Mouse (Mus musculus): Measurements from ENCODE around the gene Dnah17. TPM values are rescaled to one million over a fixed set of nuclear protein-coding genes. Genes with fewer than 3 reads are reported as not detected.

Gene Dnah17
- total RNA-seq, 2 experiments from 2014 or later = 0.05 to 0.36 TPM

DNA sequence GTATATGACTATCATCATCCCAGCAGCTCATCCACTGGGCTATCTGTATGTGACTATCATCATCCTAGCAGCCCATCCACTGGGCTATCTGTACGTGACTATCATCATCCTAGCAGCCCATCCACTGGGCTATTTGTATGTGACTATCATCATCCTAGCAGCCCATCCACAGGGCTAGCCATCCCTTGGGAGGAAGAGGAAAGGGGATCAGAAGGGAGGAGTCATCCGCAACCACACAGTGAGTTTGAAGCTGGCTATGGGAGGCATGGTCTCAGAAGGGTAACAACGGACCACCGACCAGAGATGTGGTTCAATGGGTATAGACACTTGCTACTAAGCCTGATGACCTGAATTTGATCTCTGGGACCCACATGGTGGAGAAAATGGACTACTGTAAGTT is 14.7 kb upstream of the Dnah17 start:
- DNase-seq (ENCODE audit: low spot score in 2 of 2) = no peak

DNA sequence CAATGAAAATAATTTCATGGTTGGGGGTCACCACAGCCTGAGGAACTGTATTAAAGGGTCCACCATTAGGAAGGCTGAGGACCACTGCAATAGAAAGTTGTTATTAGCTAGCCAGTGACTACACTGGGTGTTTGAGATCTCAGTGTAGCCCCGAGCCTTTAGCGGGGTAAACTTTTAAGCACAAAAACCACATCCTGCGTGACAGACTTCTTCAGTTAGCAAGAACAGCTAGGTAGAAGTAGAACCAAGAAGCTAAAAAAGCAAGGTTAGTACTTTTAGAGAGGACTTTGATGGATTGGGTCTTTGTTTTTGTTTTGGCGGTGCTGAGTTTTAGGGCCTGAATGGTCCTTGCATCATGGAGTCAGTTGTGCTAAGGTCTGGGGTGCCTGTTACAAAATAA is 13.3 kb upstream of the Dnah17 start:
- DNase-seq (ENCODE audit: low spot score in 2 of 2) = no peak

GRCm38 (mm10) chr11:118142547-118143165 is 12.2 kb upstream of the Dnah17 start:
- no peak for DNase-seq (ENCODE audit: low spot score in 2 of 2)

DNA sequence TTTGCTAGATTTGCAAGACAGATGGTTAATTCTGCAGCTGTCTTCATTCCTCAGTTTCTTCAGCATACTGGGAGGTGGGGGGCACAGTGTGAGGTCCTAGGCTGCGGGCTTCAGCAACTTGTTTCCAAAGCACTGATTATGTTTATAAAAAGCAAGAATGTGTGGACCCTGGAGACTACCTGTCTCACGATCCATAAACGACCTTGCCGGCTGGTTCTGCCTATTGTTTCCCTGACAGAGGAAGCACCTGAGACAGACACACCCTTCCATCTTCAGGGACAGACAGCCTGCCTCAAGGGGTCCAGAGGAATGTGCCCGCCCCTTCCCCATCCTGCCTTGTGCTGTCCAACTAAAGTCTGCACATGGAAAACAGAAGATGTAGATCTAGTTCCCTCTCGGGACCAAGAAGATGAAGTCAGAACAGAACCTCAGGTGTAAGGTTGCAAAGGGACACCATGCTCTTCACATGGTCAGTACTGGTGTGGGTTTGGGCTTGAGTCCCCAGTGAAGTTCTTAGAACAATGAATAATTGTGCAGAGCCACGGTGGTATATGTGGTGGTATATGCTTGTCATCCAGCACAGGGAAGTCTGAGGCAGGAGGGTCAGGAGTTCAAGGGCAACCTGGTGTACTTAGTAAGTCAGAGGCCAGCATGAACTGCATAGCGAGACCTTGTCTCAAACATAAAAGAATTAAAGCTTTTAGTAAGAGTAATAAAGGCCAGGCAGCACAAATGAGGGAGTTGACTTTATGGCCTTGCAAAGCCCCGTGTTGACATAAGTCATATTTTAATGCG is 10.5 kb upstream of the Dnah17 start:
- DNase-seq (ENCODE audit: low spot score in 2 of 2) = no peak

- no peak for DNase-seq (ENCODE audit: low spot score in 2 of 2)
Measured at GRCm38 (mm10) chr11:118138347-118138746, 7.9 kb upstream of the Dnah17 start.

DNA sequence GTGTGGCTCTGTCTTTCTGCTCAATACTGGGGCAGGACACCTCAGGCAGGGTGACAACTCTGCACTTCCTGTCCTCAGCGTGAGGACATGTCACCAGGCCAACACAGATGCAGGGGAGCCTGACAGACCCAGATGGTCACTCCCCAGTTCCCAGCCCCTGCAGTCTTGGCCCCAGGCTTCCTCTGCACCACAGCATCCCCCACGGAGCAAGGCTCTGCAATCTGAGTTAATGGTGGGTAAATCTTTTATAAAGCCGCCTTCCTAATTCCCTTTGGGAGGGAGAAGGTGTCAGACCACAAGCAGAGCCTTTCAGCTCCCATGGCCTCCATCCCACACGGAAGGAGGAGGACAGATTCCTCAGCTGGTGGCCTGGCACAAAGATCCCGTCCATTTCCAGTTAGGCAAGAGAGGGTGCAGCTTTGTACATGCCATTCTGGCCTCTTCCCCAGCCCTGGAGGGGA is 5.8 kb upstream of the Dnah17 start:
- DNase-seq (ENCODE audit: low spot score in 2 of 2) = no peak

DNA sequence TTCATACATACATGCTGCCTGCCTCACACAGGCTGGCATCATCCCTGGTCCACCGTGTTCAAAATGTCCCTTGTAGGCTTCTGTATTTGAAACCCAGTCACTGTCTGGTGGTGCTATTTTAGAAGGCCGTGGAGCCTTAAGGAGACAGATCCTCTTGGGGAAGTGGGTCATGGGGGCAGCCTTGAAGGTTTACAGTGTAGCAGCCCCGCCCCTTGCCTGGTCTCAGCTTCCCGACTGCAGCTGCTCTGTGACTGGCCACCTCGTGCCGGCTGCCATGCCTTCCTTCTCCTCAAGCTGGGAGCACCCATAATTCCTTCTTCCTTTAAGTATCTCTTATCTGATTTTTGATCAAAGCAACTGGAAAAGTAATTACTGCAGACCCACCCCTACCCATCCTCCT is 4.8 kb upstream of the Dnah17 start:
- DNase-seq (ENCODE audit: low spot score in 2 of 2) = no peak

- no peak for DNase-seq (ENCODE audit: low spot score in 2 of 2)
Measured at GRCm38 (mm10) chr11:118133752-118134169, 3.3 kb upstream of the Dnah17 start.

GRCm38 (mm10) chr11:118133133-118133751 is 2.8 kb upstream of the Dnah17 start:
- DNase-seq (ENCODE audit: low spot score in 2 of 2) = no peak

- no peak for DNase-seq (ENCODE audit: low spot score in 2 of 2)
Measured at GRCm38 (mm10) chr11:118132136-118132535, 1.7 kb upstream of the Dnah17 start.

DNA sequence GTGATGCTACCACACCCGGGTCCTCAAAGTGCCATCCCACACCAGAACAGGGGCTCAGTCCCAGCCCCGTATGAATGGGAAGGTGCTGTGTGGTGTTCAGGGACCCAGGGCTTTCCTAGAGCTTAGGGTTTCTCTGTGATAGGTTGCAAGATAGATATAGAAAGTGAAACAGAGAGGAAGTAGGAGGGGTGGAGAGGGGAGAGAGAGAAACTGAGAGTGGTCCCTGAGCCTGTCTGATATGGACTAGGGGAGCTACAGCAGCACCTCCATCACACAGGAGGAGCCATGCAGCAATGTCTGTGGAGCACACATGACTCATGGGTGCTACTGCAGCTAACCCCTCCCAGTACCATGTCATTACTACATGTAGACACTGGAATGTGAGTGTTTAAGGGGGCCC is 622 bp downstream of the Dnah17 start:
- no peak for DNase-seq (ENCODE audit: low spot score in 2 of 2)

GRCm38 (mm10) chr11:118121592-118121991 is 8.8 kb downstream of the Dnah17 start:
- DNase-seq (ENCODE audit: low spot score in 2 of 2) = no peak

DNA sequence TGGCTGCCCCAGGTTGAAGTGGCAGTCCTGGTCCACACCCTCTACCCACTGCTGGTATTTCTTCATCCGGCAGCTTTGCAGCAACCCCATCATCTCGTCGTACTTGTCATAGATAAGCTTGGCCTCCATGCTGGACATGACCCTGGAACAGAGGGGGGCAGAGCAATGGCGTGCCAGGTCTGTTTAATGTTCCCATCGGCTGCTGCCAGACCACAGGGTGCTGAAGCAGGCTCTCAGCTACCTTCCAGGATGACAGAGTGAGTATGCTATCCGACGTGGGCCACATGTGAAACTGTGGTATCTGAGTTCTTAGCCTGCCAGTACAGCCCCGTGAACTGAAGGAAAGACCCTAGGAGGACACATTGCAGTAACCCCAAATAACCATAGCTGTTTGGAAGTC is 11.7 kb downstream of the Dnah17 start:
- DNase-seq (ENCODE audit: low spot score in 2 of 2) = no peak

GRCm38 (mm10) chr11:118114581-118115110 is 15.8 kb downstream of the Dnah17 start:
- no peak for DNase-seq (ENCODE audit: low spot score in 2 of 2)

DNA sequence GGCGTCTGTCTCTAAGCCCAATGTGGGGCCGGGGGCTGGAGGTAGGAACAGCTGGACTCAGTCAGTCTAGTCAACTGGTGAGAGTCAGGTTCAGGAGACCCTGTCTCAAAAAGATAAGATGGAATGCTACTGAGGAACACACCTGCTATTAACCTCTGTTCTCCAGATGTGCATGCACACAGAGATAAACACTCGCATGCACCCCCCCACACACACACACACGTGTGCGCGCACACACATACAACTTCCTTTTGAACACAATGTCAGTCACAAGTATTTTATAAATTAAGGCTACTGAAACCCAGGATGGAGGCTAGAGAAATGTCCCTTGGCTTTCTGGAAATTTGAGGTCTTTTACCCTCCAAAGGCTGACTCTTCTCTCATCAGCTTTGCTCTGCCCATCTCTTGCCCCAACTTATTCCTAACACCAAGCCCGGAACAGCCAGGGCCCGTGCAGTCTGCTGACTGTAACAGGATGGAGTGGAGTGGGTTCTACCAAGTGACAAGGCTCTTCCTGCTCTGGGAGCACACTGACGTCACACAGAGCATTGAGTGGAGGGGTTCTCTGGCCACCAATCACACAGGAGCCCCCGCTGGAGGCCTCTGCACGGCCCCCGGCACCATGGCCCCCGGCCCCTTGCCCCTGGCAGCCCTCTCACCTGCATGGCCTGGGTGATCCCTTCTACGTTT is 16.8 kb downstream of the Dnah17 start:
- no peak for DNase-seq (ENCODE audit: low spot score in 2 of 2)

GRCm38 (mm10) chr11:118104001-118104400 is 26.4 kb downstream of the Dnah17 start:
- peak; percentile 75 to 86 for DNase-seq (ENCODE audit: low spot score in 2 of 2)

GRCm38 (mm10) chr11:118103383-118103782 is 27.1 kb downstream of the Dnah17 start:
- DNase-seq (ENCODE audit: low spot score in 2 of 2) = no peak

GRCm38 (mm10) chr11:118102838-118103237 is 27.6 kb downstream of the Dnah17 start:
- DNase-seq (ENCODE audit: low spot score in 2 of 2) = peak; percentile 86 to 87

DNA sequence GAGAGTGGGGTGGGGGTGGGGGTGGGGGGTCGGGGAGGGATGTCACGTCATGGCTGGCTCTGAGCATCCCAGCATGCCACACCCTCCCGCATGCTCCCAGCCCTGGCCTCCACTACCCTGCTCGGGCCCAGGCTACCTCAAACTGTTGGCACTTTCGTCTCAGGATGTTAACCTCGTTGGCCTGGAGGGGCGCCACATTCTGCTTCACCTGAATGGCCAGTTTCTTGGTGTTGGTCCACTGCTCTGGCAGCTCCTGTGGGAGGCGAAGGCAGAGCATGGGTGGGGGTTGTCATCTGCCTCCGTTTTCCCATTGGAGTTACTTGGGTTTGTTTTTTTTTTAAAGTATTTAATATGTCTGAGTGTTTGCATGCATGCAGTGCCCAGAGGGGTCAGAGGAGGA is 29.3 kb downstream of the Dnah17 start:
- DNase-seq (ENCODE audit: low spot score in 2 of 2) = no peak

DNA sequence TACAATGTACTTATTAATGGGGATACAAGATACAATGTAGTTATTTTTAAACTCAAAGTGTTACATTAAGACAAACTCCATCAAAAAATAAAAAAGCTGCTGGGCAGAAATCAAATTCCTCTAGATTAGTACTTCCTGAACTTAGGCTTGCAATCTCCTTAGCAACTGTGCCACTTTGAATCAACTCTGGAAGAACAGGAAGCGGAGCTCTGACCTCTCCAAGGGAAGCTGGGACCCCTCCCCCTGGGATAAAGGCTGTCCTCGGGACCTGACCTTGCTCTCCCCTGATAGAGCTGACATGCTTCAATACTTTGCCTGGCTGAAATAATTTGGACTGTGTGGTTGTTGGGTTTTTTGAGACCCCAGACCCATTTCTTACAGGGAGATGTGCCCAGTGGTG is 33.7 kb downstream of the Dnah17 start:
- DNase-seq (ENCODE audit: low spot score in 2 of 2) = no peak

DNA sequence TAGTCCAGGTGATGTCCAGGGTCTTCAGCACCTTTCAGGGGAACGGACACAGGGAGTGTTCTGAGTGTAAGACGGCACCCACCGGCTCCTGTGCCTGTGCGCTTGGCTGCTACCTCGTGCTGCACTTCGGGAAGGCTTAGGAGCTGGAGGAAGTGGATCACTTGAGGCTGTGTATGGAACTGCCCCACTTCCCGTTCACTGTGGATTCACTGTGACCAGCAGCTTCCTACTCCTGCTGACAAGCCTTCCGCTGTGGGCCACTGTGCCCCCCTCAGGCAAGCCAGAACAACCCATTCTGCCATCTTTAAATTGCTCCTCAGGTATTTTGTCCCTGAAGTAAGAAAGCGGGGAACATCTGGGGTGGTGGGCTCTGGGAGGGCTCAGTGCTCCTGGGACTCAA is 35.4 kb downstream of the Dnah17 start:
- no peak for DNase-seq (ENCODE audit: low spot score in 2 of 2)
